Mouse (Mus musculus) layer of hippocampus, postnatal 36 days (tissue): ENCODE results near the gene Olfr3. TPM values are rescaled to one million over a fixed set of nuclear protein-coding genes. Genes with fewer than 3 reads are reported as not detected.

Experiments used
- DNase-seq, 2 experiments: peaks; one replicate each; pipeline ENCODE4 v3.0.0; 2022
- total RNA-seq, 2 experiments: library from RNA; stranded (reverse); gene quantifications; 2 replicates each; pipeline ENCODE4 v1.2.3; 2021

Olfr3 gene
- total RNA-seq, result not detected

DNA sequence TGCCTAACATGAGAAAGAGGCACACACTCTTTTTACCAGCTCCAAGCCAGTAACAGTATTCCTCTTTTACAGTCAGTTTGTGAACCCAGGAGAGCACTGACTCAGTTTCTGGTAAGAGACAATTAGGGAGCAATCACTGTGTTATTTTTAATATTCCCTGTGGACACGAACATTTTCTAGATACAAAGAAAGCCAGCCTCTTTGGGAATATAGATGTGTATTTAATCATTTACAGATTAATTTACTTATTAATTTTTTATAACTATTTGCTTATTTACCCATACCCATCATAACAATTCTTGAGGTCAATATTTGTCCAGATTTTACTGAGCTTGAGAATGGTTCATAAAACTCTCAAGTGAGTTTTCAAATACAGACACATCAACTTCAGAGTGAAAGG lies at the start of gene Olfr3:
Gene Olfr3, minus strand, starts transcription at position 101 of the 400 bp plus-strand sequence.
- no peak for DNase-seq

DNA sequence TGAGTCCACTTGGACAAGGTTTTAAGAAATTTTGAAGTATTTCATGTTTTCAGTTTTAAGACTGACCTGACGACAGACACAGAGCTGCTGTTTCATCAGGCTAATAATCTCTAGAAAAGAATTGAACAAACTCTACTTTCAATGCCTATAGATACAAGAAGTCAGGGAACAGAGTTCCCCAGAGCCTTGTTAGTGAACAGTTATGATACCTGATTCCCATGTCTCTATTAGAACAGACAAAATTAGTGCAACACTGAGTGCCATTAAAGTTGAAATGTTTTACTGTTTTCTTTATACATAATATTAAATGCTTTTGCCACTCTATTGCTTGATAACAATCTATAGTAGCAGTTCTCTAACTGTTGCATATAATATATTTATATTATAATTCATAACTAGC lies 45.7 kb upstream of the Olfr3 start, which contains the start of gene Olfr351:
Gene Olfr351, minus strand, starts transcription at position 101 of the 400 bp plus-strand sequence.
- no peak for DNase-seq

DNA sequence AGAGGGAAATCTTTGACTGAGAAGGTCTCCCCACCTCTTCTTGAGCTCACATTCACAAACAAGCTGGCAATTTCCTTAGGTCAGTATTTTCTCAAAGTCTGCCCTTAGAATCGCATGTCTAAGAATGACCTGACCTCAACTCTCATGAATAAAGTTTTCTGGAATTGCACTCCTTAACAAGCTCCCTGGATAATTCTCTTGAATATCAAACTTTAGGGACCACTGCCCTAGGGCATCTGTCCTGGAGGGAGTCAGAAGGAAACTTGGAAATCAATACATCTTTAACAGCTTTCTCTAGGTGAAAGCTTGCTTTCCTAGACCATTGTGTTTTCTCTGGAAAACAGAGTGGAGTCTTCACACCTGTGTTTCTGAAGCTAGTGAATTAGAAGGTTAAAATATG lies 29.2 kb upstream of the Olfr3 start, which contains the start of gene Olfr350:
Gene Olfr350, plus strand, starts transcription at position 301 of the 400 bp plus-strand sequence.
- no peak for DNase-seq

DNA sequence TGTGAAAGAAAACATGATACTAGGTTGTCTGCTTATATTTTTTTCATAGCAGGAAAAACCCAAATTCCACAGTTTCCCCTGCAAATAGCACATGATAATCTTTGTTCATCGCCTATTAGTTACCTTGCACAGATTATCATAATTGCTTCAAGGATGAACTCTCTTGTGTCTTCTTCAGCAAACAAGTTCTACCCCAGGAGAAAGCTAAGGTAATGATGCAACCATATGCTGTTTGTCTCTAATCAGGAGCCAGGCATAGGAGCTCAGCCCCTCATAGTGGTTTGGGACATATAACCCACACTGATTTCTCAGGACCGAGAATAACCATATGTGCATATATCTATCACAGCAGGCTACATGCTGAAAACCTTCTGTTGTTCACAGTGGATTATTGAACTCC lies 26.6 kb downstream of the Olfr3 start, which contains the start of gene Olfr50:
Gene Olfr50, plus strand, starts transcription at position 301 of the 400 bp plus-strand sequence.
- no peak for DNase-seq

DNA sequence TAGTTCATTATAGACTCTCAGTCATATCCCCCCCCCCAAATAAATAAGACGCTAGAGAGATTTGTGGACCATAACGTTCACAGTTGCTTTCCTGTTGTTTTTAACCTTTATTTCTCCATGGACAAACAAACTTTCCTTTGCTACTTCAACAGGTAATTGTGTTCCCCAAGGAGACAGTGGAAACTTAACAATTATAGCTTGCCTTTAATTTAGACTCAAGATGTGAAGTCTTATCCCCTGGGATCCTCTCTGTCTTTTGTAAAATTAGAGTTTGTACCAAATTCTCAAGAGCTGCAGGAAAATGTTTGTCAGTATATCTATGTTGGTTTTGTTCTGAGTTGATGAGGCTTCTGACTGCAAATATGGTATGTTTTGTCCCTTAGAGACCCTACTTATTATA lies 32.9 kb downstream of the Olfr3 start, which contains the start of gene Olfr348:
Gene Olfr348, plus strand, starts transcription at position 301 of the 400 bp plus-strand sequence.
- DNase-seq, result no peak

Other genes with a start within 250 kb of the Olfr3 start
- gene Olfr345, start 177.0 kb downstream of the Olfr3 start, total RNA-seq, result not detected
- gene Olfr346, start 131.2 kb downstream of the Olfr3 start, total RNA-seq, result not detected
- not detected for gene Olfr347, start 85.1 kb downstream of the Olfr3 start, total RNA-seq
- not detected for gene Olfr348, start 32.8 kb downstream of the Olfr3 start, total RNA-seq
- gene Olfr50, start 26.5 kb downstream of the Olfr3 start, total RNA-seq, result not detected
- gene Olfr350, start 29.3 kb upstream of the Olfr3 start, total RNA-seq, result not detected
- not detected for gene Olfr351, start 45.6 kb upstream of the Olfr3 start, total RNA-seq
- gene Olfr352, start 51.4 kb upstream of the Olfr3 start, total RNA-seq, result not detected
- not detected for gene Olfr353, start 75.9 kb upstream of the Olfr3 start, total RNA-seq
- gene Olfr354, start 88.6 kb upstream of the Olfr3 start, total RNA-seq, result not detected
- gene Olfr355, start 111.9 kb upstream of the Olfr3 start, total RNA-seq, result not detected
- not detected for gene Olfr356, start 120.1 kb upstream of the Olfr3 start, total RNA-seq
- gene Olfr357, start 176.8 kb upstream of the Olfr3 start, total RNA-seq, result not detected
- gene Olfr358, start 192.3 kb upstream of the Olfr3 start, total RNA-seq, result not detected
- gene Olfr360, start 248.7 kb upstream of the Olfr3 start, total RNA-seq, result not detected